Mouse (Mus musculus): Measurements from ENCODE around the gene Tmem69.

The Tmem69 gene

GRCm38 (mm10) chr4:116555413-116556300, at the start of gene Tmem69:
Tmem69 (minus strand) TSS chr4:116555936.
- DNase-seq (ENCODE audit: low spot score in 2 of 2), result peak; percentile 83 to 89

- DNase-seq (ENCODE audit: low spot score in 2 of 2), result peak; percentile 91 to 93
Measured at GRCm38 (mm10) chr4:116596978-116597881, 41.5 kb upstream of the Tmem69 start.

- no peak for DNase-seq (ENCODE audit: low spot score in 2 of 2)
Measured at GRCm38 (mm10) chr4:116596379-116596778, 40.6 kb upstream of the Tmem69 start, which contains the start of gene Ccdc17. Ccdc17 (plus strand) TSS chr4:116596654.

GRCm38 (mm10) chr4:116595793-116596192, 40.1 kb upstream of the Tmem69 start:
- no peak for DNase-seq (ENCODE audit: low spot score in 2 of 2)

GRCm38 (mm10) chr4:116558151-116558882, 2.6 kb upstream of the Tmem69 start:
- no peak for DNase-seq (ENCODE audit: low spot score in 2 of 2)

GRCm38 (mm10) chr4:116557306-116558121, 1.8 kb upstream of the Tmem69 start, which contains the start of gene Gpbp1l1:
Gpbp1l1 (plus strand) TSS chr4:116557658.
- DNase-seq (ENCODE audit: low spot score in 2 of 2), result peak; percentile 96

GRCm38 (mm10) chr4:116556561-116557305, 997 bp upstream of the Tmem69 start:
- DNase-seq (ENCODE audit: low spot score in 2 of 2), result peak; percentile 94 to 96

- no peak for DNase-seq (ENCODE audit: low spot score in 2 of 2)
Measured at GRCm38 (mm10) chr4:116553035-116553434, 2.7 kb downstream of the Tmem69 start.

- DNase-seq (ENCODE audit: low spot score in 2 of 2), result no peak
Measured at GRCm38 (mm10) chr4:116550432-116550831, 5.3 kb downstream of the Tmem69 start.

- DNase-seq (ENCODE audit: low spot score in 2 of 2), result no peak
Measured at GRCm38 (mm10) chr4:116537737-116538136, 18.0 kb downstream of the Tmem69 start.

- DNase-seq (ENCODE audit: low spot score in 2 of 2), result no peak
Measured at GRCm38 (mm10) chr4:116536351-116536750, 19.4 kb downstream of the Tmem69 start.

- no peak for DNase-seq (ENCODE audit: low spot score in 2 of 2)
Measured at GRCm38 (mm10) chr4:116531109-116531508, 24.6 kb downstream of the Tmem69 start.

- peak; percentile 96 for DNase-seq (ENCODE audit: low spot score in 2 of 2)
Measured at GRCm38 (mm10) chr4:116507425-116508218, 48.1 kb downstream of the Tmem69 start, which contains the start of gene Ipp. Ipp (plus strand) TSS chr4:116507549.

GRCm38 (mm10) chr4:116506886-116507424, 48.8 kb downstream of the Tmem69 start:
- no peak for DNase-seq (ENCODE audit: low spot score in 2 of 2)
